Mouse (Mus musculus): ENCODE measurements around the gene Aup1.

Gene Aup1

GRCm38 (mm10) chr6:83054074-83054851 is at the start of gene Aup1:
Aup1 (plus strand) TSS chr6:83054521.
- peak; percentile 98 for DNase-seq (ENCODE audit: extremely low spot score, low spot score)

DNA sequence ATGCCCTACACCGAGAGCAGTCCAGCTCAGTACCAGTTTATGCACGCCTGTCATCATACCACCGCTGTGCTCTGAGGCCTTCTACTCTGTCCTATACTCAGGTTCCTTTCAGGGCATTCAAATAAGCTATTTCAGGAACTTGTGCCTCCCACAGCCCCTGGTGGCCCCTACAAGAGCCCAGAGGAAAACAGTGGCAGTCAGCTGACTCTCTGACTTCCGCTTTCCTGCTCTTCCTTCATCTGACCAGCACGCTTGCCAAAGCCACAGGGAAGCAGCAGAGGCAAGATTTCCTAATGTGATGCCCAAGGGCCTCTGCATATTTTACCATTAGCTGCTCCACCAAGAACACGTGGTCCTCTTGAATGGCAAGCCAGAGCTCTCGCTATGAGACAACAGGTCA is 49.4 kb upstream of the Aup1 start:
- DNase-seq (ENCODE audit: extremely low spot score, low spot score): no peak

- DNase-seq (ENCODE audit: extremely low spot score, low spot score): no peak
Measured at GRCm38 (mm10) chr6:83005444-83006011, 48.8 kb upstream of the Aup1 start.

DNA sequence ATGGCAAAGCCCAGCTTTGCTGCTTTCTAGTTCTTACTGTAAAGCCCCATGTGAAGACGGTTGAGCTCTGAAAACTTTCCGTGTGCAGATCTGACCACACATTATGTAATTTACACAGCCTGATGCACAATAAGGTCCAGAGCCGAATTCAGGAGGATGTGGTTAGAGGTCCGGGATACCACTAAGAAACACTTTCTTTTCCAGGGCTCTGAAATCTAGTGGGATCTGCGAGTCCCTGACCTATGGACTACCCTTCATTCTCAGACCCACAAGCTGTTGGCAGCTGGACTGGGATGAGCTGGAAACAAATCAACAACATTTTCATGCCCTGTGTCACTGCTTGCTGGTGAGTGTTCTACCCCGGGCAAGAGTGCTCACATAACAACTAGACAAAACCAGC is 48.2 kb upstream of the Aup1 start:
- DNase-seq (ENCODE audit: extremely low spot score, low spot score): no peak

GRCm38 (mm10) chr6:83008659-83009058 is 45.7 kb upstream of the Aup1 start:
- no peak for DNase-seq (ENCODE audit: extremely low spot score, low spot score)

DNA sequence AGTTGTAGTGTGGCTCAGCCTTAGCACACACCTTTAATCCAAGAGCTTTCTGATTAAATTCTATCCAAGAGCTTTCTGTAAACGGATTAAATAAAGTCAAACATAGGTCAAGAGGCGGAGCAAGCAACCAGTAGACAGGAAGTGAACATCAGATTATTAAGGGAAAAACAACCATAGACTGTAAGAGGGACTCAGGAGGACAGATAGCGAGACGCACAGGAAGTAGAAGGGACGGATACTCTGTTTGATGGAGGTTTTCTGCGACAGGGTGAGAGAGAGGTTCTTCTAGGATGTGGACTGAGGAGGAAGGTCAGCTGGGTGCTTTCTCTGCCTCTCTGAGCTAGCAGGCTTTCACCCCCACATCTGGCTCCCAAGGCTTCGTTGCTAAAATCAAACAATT is 44.3 kb upstream of the Aup1 start:
- no peak for DNase-seq (ENCODE audit: extremely low spot score, low spot score)

DNA sequence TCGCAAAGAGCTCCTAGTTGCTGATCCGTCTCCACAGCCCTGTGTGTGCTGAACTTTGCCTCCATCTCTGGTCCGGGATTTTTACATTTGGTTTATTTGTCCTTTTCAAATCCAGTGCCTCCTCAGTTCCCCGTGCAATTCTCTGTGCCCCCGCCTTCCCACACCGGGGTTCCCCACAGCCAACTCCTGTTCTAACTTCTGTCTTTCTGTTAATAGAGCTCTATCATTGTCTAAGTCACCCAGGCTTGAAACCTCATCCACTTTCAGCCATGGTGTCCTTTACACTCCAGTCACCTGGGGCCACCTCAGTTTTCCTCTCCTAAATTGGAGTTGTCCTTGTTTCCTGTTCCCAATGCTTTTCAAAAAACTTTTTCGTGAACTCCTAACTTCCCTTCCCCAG is 43.1 kb upstream of the Aup1 start:
- no peak for DNase-seq (ENCODE audit: extremely low spot score, low spot score)

DNA sequence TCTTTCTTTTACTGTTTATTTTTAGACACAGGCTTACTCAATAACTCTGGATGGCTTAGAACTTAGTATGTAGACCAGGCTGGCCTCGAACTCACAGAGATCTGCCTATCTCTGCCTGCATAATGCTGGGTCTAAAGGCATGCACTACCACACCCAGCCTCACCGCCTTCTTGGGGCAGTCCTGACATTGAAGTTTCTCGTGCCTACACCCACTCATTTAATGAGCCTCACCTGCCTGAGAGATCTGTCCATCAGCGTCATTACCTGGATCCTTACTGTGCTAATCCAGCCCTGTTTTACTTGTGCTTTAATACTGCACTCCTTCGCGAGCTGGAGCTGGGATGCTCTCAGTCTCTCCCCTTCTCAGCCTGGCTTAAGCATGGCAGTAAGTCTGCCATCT is 42.6 kb upstream of the Aup1 start:
- no peak for DNase-seq (ENCODE audit: extremely low spot score, low spot score)

DNA sequence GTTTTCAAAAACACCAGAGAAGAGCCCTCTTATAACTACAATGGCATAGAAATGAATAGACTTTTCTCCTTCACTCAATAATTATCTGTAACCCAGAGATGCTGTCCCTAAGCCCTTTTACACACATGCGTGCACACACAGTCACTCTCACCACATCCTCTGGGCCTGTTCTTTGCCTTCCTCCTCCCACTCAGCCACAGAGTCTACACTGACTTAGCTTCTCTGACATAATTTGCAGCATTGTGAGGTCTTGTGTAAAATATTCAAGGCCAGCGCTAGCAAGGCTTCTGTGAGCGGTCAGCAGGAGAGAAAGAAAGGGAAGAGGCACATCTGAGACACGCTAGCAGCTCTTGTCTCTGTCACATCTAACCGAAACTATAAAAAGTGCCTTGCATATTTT is 40.9 kb upstream of the Aup1 start:
- no peak for DNase-seq (ENCODE audit: extremely low spot score, low spot score)

GRCm38 (mm10) chr6:83014482-83015466 is 39.5 kb upstream of the Aup1 start:
- DNase-seq (ENCODE audit: extremely low spot score, low spot score): no peak

GRCm38 (mm10) chr6:83015749-83016148 is 38.6 kb upstream of the Aup1 start:
- no peak for DNase-seq (ENCODE audit: extremely low spot score, low spot score)

DNA sequence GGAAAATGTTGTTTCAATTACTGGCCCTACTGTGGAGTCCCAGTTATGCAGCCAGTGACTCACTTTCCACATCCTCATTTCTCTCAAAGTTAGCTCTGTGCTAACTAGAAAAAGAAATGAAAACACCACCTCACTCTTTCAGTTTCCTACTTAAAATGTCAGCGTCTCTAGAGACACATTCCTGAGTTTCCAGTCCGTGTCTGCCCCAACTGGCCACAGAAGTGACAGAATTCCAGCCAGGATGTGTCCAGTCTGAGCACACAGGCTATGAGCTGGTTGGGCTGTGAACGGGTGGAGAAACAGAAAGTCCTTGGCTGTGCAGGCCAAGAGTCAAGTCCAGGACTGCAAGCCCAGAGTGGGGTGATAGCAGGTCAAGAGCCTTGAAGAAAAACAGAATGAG is 37.1 kb upstream of the Aup1 start:
- no peak for DNase-seq (ENCODE audit: extremely low spot score, low spot score)

GRCm38 (mm10) chr6:83019044-83019443 is 35.3 kb upstream of the Aup1 start:
- no peak for DNase-seq (ENCODE audit: extremely low spot score, low spot score)

GRCm38 (mm10) chr6:83020121-83020520 is 34.2 kb upstream of the Aup1 start:
- no peak for DNase-seq (ENCODE audit: extremely low spot score, low spot score)

GRCm38 (mm10) chr6:83020836-83021593 is 33.3 kb upstream of the Aup1 start:
- no peak for DNase-seq (ENCODE audit: extremely low spot score, low spot score)

- DNase-seq (ENCODE audit: extremely low spot score, low spot score): no peak
Measured at GRCm38 (mm10) chr6:83023008-83023407, 31.3 kb upstream of the Aup1 start.

DNA sequence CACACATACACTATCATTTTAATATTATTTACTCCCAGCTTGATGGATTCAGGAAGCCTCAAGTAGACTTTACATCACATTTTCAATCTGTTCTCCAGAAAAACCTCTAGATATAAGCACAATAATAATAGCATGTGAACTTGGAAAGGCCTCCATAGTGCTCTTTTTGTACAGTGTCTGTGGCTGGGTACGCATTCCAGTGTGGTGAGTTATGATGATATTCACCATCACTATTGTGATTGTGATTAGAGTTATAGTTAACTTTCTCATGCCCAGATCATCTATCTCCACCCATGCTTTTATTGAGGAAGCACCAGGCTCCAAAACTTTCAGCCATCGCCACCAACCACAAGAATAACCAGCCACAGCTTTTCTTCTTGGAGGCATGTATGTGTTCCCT is 30.5 kb upstream of the Aup1 start:
- no peak for DNase-seq (ENCODE audit: extremely low spot score, low spot score)

- no peak for DNase-seq (ENCODE audit: extremely low spot score, low spot score)
Measured at GRCm38 (mm10) chr6:83024421-83024820, 29.9 kb upstream of the Aup1 start.

GRCm38 (mm10) chr6:83025221-83025620 is 29.1 kb upstream of the Aup1 start:
- no peak for DNase-seq (ENCODE audit: extremely low spot score, low spot score)

- no peak for DNase-seq (ENCODE audit: extremely low spot score, low spot score)
Measured at GRCm38 (mm10) chr6:83027293-83027692, 27.0 kb upstream of the Aup1 start.

DNA sequence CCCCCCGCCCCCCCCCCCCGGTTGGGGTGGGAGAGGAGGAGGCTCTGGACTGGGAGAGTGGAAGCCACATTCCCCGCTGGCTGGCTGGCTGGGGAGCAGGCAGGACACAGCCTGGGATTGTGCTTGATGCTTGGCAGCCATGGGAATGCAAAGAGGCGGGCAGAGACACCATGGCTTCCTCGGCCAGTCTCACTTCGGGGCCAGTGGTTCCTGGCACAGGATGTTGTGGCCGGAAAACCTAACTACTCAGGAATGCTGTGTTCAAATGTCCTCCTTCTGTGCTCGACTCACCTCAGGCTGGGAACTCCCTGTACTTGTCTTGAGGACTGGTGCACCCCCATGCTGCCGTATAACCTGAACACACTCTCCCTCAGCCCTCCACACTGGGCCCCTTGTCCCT is 26.6 kb upstream of the Aup1 start:
- no peak for DNase-seq (ENCODE audit: extremely low spot score, low spot score)
